Mouse (Mus musculus) ovary, postnatal 14 days (tissue): ENCODE data around the gene Chid1.

Source experiments
- DNase-seq: peaks from one replicate; pipeline ENCODE4 v3.0.0; 2022; ENCODE audit warnings: low spot score

The Chid1 gene

DNA sequence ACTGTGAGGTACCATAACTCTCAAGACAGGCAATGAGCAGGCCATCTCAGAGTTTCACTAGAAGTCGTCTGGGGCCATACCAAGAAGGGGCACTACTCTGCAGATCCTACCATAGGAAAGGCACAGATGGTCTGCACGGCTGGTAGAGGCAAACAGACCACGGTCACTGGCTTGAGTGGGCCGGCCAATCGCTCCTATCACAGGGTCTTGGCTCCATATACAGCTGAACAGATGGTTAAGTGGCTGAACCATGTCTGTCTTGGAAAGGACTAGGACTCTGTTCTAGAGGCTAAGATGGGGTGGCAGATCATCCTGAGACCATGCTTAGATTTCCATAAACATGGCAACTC lies 37.1 kb downstream of the Chid1 start:
- no peak for DNase-seq

DNA sequence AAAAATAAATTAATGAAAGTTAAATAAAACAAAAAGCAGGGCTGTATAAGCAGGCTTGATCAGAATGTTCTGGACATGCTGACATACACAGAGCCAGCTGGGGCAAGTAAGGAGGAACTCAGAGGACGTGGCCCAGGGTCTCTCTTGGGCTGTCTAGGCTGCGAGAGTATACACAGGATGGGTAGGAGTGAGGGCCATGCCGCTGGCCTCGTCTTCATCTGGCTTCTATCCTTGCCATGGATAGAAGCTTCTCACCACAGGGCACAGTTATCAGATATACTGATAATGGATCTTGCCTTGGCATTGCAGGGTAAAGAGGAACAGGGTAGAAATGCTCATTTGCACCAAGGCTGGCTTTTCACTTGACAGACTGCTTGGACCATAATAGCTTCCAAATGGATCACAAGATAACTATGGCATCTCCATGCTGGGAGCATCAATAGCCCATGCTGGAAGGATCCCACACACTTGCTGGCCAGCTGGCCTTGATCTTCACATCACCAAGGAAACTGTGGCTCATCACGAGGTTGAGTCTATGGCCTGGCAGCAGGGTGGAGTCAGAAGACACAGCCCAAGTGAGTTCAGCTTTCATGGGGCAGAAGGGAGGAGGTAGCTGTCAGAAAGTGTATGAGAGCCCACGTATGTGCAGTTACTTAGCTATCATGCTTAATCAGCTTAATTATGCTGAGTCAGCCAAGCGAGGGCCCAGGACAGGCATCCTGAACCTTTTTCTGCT lies 37.7 kb downstream of the Chid1 start:
- DNase-seq, result no peak

DNA sequence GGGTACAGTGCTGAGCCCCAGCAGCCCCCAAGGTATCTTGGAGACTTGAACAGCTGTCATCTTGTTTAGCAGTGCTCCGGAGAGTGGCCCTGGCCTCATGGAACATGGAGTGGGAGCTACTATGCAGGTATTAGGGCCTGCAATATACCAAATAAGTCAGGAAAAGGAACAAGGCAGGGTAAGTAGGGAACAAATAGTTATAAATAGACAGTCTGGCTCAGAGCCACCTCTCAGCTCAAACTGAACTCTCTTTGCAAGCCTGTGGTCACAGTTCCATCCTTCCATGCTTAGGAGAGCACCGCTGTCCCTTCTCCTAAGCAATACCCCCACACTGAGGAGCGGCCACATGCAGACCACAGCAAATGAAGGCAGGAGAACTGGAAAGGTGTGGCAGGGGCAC lies 42.1 kb downstream of the Chid1 start:
- no peak for DNase-seq

DNA sequence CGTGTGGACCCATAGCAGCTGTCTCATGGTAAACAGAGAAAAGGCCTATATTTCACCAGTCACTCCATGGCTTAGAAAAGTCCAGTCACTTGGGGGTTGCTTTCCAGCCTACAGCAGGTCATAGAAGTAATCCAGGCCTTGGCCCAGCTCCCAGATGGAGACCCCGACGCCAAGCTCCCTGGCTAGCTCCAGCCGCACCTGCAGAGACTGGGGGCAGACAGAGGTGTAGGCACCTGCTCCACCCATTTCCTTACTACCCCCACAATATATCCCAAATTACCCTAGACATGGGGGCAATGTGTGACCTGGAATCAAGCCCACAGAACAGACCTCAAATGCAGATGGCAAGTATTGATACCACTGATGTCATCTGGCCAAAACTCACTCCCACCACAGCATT lies 43.7 kb downstream of the Chid1 start:
- no peak for DNase-seq

DNA sequence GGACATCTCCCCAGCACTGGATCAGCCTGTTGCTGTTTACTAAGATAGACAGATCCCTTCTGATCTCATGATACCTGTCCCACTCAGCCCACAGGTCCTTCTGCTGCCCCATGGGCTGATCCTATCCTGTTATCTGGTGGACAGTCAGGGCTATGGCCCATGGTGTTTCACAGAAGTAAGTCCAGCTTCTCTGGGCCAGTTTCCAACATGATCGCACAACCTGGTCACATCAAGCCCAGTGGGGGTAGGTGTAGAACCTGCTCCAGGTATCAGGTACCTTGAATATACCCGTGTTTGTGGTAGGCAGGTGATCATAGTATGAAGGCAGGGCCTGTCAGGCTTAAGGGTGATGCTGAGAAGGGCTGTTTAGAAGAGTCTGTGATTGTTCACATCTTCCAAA lies 44.3 kb downstream of the Chid1 start:
- DNase-seq, result no peak

DNA sequence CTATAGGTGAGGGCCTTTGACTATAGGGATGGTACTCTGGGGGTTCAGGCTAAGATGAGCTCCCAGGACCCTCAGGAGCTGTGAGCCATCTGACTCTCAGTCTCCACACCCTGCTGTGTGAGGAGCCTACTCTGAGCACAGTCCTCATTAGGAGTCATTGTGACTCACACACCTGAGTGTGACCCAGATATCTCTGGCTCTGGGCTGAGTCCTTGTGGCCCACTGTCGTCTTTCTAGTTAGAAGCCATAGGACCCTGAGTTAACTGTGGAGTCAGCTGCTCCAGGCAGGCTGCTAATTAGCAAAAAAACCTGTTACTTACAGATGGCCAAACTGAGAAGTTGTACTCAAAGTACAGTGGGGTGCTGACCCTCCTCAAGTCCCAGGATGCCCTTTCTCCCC lies 45.9 kb downstream of the Chid1 start:
- no peak for DNase-seq

DNA sequence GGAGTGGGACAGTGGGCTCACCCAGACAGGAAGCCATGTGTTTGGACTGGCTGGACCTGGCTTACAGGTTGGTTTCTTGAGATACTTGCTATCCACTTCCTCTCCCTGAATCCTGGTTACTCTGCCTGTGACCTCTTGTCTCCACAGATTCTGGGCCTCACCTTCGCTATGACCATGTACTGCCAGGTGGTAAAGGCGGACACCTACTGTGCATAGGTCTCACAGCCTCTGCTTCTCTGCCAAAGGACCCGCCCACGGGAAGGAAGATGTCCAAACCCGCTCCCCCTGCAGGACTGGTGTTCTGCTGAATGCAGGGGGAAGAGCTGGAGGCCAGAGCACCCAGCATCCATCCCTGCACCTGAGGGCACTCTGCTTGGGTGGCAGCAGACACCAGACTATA lies 46.9 kb downstream of the Chid1 start:
- DNase-seq, result no peak

DNA sequence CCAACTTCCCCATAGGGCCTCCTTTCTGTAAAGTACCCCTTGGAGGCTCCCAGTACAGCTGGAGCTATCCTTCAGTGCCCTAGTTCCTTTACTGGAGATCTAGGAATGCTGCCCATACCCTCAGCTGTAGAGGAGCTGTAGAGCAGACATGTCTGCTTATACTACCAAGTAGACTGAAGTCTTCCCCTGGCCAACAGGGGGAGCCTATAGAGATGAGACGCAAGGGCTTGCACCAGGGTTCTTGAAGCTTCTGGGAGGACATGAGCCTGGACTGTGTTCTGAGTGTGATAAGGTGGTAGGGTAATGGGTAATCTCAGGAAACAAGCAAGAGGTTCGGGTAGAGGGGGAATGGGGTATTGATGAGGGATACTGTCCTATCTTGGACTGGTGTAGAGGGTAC lies 48.5 kb downstream of the Chid1 start:
- no peak for DNase-seq

DNA sequence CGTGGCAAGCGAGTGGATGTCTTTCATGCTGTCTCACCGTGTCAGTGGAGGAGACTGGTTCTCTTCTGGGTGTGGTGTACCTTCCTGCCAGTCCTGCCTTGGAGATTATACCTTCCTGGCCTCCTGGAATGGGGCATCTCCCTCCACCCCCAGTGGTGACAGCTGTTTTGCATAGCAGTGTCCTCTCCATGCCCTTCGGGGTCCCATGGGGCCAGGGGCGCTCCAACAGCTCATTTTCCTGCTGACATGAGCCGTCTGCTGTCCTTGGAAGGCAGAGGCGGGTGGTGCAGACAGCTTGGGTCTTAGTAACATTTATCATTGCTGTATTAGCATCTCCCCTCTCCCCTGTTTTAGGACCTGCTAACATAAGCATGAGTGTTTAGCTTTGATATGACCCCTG lies 52.5 kb downstream of the Chid1 start:
- DNase-seq, result no peak

DNA sequence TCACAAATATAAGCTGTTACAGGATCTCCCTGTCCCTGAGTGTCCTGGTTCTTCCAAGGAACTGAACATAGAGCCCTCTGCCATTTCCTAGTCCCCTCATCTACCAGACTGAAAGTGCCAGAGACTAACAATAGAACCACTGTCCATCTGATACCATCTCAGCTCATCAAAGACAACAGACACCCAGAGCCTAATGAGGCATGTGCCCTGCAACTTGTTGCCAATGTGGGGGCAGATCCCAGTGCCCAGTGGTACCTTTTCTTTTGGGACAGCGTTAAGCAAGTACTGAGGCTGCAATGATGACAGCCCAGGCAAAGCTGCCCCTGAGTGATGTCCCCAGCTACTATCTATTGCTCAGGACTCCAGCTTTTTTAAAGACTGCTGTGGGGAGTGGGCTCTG lies 53.4 kb downstream of the Chid1 start:
- no peak for DNase-seq

DNA sequence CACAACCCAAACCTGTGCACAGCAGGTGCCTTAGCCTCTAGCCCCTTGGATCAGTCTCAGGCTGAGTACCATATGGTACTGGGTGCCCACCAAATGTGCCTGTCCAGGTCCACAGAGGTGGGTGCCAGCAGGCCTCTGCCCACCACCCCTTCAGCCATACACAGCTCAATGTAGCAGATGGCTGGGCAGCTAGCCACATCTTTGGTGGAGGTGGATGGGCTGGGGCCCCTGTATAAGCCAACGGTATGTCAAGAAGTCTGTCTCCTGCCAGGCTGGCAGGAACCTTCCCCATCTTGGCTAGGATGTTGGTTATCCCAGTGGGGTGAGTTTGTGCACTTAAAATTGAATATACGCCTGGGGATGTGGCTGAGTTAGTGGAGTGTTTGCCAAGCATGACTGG lies 54.1 kb downstream of the Chid1 start:
- DNase-seq, result no peak

DNA sequence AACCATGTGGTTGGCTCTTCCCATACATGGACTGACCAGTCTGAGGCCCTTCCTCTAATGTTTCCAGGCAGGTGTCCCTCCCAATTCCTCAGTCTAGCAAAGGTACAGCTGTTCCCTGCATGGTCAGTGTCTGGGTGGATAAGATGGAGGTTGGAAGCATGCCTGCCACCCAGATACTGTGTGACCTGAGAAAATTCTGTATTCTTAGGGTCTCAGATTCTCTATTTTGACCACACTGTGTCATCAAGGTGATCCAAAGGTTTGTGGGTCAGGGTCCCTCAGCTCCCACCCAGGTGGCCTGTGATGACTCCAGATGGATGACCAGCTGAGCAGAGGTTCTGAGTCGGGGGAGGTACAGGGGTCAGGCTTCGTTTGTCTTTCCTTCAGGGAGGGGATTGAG lies 54.5 kb downstream of the Chid1 start:
- no peak for DNase-seq

DNA sequence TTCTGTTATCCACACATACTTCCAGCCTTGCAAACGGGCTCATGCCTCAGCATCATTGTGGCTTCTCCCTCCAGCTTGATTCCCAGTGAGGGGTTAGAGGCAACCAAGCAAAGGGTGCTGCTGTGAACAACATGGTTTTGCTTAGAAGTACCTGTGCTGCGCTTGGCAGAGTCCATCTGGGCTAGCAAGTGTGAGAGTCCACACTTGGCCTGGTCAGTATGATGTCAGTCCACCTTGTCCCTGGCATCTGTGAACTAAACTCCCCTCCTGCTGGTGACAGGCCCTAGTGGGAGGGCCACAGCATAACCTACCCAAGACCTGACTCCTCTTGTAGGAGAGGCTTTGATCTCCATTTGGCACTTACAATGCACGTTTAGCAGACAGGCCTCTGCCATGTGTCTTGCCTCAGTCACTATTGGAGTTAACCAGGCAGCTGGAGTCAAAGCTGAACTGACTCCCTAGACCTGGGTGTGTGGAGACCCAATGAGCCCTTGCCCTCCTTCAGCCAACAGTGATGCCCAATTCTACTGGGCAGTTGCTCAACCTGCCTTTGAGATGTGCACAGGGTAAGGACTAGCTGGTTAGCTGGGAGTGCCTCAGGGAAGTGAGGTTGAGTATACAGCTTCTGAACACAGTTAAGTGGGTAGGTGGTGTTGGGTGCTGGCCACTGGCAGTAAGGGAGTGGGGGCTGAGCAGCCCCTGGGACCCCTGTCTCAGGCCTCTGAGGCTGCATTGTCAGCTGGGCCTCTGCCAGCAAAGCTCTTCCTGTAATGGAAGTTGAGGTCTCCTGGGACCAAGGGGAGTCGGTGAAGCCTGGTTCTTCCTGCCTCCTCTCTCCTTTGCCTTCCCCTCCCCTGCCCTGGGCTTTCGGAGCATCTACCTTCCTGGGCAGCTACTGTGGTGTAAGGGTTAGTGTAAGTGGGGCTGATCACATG lies 55.2 kb downstream of the Chid1 start:
- no peak for DNase-seq

DNA sequence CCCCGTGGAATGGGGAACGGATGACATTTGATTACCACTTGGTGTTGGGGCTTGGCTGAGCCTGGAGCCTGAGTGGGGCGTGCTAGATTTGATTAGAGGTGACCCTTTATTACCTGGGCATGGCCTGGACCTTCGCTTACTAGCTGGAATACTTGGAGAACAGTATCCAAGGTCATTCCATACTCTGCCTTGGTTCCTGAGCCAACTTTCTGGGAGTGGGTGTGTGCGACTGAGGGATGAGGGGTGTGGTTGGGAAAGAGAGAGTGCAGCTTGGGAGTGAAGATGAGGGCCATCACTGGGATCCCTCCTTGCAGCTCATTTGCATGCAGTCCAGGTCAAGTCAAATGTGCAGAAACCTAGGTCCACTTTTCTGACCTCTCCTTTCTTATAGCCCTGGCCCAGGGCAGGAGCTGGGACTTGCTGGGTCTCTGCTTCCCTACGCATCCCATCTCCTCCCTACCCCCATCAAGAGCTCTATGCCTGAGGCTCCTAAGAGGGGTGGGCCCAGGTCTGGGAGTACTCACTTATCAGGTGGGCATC lies 56.5 kb downstream of the Chid1 start:
- no peak for DNase-seq

DNA sequence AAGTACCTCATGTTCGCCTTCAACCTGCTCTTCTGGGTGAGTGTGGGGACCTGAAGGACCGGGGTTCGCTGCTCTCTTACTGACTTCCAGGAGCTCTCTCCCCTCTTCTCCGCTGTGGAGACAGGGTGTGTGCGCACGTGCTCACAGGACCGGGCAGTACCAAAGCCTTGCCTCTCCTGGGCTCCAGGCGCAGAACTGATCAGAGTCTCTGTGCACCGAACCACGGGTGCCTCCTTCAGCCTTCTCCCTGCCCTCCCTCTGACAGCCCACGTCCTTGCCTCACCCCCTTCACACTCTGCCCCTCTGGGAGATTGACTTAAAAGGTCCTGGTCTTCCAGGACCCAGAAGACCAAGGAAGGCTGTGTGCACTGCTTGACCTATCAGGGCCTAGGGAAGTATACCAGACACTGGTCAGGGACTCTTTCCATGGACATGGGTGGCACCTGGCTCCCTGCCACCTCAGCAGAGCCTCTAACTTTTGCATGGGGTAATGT lies 57.1 kb downstream of the Chid1 start:
- no peak for DNase-seq

DNA sequence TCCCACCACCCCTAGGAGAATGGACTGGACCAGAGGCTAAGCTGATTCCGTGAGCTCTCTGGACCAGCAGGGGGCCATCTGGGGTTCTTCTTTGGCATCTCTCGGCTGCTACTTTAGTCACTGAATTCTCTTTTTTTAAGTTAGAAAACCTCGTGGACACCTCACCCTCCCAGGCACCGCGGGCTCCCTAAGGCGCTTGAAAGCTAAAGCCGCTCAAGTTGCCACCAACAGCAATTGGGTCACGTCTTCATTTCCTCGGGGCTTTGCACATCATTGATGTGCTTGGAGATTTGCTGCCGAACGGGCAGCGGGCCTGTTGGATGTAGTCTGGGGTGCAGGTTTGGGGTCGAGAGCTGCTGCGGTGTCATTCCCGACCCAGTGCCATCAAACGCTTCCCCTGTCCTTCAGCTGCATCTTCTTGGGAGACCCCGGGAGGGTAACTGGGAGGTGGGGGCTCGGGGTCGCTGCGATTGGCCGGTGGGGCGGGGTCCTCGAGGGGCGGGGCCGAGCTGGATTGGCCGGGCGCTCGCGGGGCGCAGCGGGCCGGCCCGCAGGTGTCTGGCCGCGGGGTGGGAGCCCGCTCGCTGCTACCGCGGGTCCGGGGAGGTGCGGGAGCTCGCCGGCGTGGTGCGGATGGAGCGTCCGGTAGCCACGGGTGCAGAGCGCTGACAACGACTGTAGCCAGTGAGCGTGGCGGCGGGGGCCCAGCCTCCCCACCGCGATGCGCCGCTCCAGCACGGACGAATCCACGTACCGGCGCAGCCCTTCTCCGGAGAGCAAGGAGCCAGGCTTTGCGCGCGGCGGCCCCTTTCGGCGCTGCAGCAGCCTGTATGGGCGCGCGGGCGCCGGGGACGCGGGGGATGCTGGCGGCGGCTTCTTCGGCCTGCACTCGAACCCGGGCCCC lies 57.9 kb downstream of the Chid1 start:
- DNase-seq, result no peak

DNA sequence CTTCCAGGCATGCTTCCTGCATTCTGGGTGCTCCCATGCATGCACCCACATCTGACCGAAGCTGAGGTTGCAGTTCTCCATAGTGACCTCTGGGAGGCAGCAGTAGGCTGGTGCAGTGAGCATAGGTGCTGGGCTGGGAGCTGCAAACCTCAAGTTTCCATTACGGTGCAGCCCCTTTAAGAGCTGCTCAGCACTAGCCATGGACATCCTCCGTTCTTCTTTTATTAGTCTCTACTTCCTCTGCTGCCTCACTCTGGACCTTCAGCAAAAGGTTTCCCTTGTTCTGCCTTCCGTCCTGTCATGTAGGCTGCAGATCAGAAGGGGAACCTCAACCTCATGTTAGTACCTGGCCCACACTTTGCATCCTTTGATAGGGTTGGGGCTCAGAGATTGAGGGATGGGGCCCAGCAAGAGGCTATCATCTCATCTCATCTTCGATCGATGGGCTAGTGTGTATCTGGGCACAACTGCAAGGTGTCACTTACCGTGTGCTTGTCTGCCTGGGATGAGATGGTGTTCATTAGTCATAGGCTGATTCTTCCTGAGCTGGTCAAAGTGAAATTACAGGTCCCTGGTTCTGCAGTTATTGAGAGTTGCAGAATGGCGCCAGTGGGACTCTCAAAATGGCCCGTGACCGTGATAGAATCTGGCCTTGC lies 58.7 kb downstream of the Chid1 start:
- DNase-seq, result no peak

DNA sequence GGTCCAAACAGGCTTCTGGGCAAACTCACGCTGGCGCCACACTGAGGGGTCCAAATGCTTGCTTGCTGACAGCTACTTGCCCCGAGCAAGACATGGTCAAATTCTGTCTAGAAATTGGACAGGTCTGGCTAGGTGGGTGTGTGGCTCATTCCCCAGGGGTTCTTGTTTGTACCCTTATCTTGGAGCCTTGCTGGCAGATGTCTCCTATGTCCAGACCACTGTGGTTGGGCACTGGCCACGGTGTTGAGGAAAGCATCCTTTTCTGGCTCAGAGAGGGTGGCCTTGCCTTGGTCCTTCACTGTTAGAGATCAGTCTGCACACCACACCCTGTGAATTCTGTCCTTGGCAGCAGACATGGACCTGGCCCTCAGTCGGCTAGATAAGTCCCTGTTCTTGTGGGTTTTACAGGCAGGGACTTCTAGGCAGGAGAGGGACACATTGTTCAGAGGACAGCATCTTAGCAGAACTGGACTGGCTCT lies 61.3 kb downstream of the Chid1 start:
- DNase-seq, result no peak

DNA sequence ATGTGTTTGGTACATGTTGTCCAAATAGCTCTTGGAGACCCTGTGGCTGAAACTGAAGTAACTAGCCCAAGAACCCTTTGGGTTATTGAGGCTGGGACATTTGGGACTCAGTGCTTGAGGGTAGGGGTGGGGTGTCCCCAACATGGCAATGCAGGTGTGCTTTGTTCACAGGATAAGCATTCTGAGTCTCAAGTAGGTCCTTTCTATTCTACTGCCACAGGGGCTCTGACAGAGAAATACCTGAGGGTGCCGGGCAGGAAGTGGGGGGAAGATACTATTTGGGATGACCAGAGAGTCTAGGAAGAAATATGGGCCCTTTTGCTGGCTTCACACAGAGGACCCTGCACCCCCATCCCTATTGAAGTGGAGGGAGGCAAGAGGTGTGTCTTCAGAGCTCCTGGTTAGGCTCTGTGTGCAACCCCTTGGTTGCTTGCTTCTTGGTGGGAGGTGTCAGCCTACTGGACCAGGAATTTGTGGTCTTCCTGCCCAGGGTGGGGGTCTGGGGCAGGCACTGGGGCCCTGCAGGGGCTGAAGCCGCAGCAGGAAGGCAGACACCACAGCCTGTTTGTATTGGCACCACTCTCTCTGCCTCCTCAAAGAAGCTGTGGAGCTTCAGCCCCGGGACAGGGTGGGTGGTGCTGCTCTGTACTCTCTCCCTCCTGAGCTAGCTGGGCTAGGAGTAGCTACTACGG lies 61.9 kb downstream of the Chid1 start:
- DNase-seq, result no peak

DNA sequence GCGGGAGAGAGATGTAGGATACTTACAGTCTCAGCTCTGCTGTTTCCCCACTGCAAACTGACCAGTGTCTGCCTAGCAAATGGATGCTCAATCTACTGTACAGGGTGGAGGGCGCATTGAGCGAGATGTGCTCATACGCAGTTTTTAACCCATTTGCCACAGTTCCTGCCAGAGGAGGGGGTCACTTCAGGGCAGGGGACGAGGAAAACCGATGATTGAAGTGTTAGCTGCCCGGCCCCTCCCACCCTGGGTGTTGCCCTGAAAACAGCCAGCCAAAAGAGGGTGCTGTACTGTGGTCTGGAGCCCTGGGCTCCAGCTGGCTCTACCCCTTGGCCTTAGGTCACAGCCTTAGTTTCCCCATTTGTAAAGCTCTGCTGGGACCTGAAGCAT lies 62.7 kb downstream of the Chid1 start:
- DNase-seq, result no peak
